Mouse (Mus musculus): Measurements from ENCODE around the gene Midn. TPM values are rescaled to one million over a fixed set of nuclear protein-coding genes. Genes with fewer than 3 reads are reported as not detected.

Gene Midn
- polyA plus RNA-seq, 1 experiment from 2014 or later, result 31.9 TPM

- H3K27ac ChIP-seq (ENCODE audit: low read depth, low read length), result no peak overlapping the region
- H3K4me1 ChIP-seq (ENCODE audit: control insufficient read depth, insufficient read depth, low read length), result peaks cover 5% of the 10 kb centered on the region; the same call in 1 of the 2 replicates
- H3K9ac ChIP-seq (ENCODE audit: low read depth, low read length), result no peak overlapping the region
- H3K4me3 ChIP-seq (ENCODE audit: low read depth, low read length), result no peak overlapping the region
- H3K4me2 ChIP-seq, result no peak overlapping the region
- no peaks in the 10 kb centered on the region for H3K36me3 ChIP-seq (ENCODE audit: control insufficient read depth, insufficient read depth, low read length)
- H3K9me3 ChIP-seq (replicated peaks; ENCODE audit: control insufficient read depth, low read length), result no peaks in the 10 kb centered on the region
- ATAC-seq (replicated peaks; ENCODE audit: insufficient number of reproducible peaks, low FRiP score, low TSS enrichment), result no peak
- 60% methylated on average over 6 of the region's 6 CpGs for WGBS (ENCODE audit: insufficient replicate concordance)
- H3K27me3 ChIP-seq (ENCODE audit: control insufficient read depth, insufficient read depth, low read length), result no peaks in the 10 kb centered on the region
Measured at GRCm38 (mm10) chr10:80107678-80108077, 40.4 kb upstream of the Midn start.

GRCm38 (mm10) chr10:80114341-80115284 is 33.5 kb upstream of the Midn start:
- Histone ChIP-seq H3K27me3 (ENCODE audit: control insufficient read depth, insufficient read depth, low read length) (no peaks in the 10 kb centered on the region), H3K4me1 (ENCODE audit: control insufficient read depth, insufficient read depth, low read length) (peaks cover 20% of the 10 kb centered on the region), H3K9me3 (replicated peaks; ENCODE audit: control insufficient read depth, low read length) (no peaks in the 10 kb centered on the region), H3K36me3 (ENCODE audit: control insufficient read depth, insufficient read depth, low read length) (0 out of 2 replicates have a peak, but pooled peaks cover 2% of the 10 kb centered on the region), H3K27ac (ENCODE audit: low read depth, low read length) (peak overlapping the region; percentile 90), H3K4me3 (ENCODE audit: low read depth, low read length) (peak overlapping the region; percentile 94), H3K4me2 (peak overlapping the region; percentile 73), H3K9ac (ENCODE audit: low read depth, low read length) (peak overlapping the region; percentile 85)
- 2% methylated on average over 27 of the region's 27 CpGs for WGBS (ENCODE audit: insufficient replicate concordance)
- no peak; the same call in 1 of the 2 replicates for ATAC-seq (replicated peaks; ENCODE audit: insufficient number of reproducible peaks, low FRiP score, low TSS enrichment)

- peak within 1 kb of the TSS; percentile 90 for H3K27ac ChIP-seq (ENCODE audit: low read depth, low read length)
- WGBS (ENCODE audit: insufficient replicate concordance), result under 1% methylated on average over 68 of the region's 70 CpGs
- ATAC-seq (replicated peaks; ENCODE audit: insufficient number of reproducible peaks, low FRiP score, low TSS enrichment), result peak; percentile 97
- H3K36me3 ChIP-seq (ENCODE audit: control insufficient read depth, insufficient read depth, low read length), result 0 out of 2 replicates have a peak, but pooled peaks cover 2% of the 10 kb centered on the region
- H3K4me1 ChIP-seq (ENCODE audit: control insufficient read depth, insufficient read depth, low read length), result peaks cover 24% of the 10 kb centered on the region
- H3K4me3 ChIP-seq (ENCODE audit: low read depth, low read length), result peak within 1 kb of the TSS; percentile 94
- peak within 1 kb of the TSS; percentile 94 for H3K9ac ChIP-seq (ENCODE audit: low read depth, low read length)
- no peaks in the 10 kb centered on the region for H3K9me3 ChIP-seq (replicated peaks; ENCODE audit: control insufficient read depth, low read length)
- H3K27me3 ChIP-seq (ENCODE audit: control insufficient read depth, insufficient read depth, low read length), result no peaks in the 10 kb centered on the region
- H3K4me2 ChIP-seq, result peak within 1 kb of the TSS; percentile 96
Measured at GRCm38 (mm10) chr10:80115290-80115943, 32.7 kb upstream of the Midn start, which contains the start of gene Stk11. Gene Stk11, plus strand, starts transcription at chr10:80115803.

- Histone ChIP-seq H3K27me3 (ENCODE audit: control insufficient read depth, insufficient read depth, low read length) (no peaks in the 10 kb centered on the region), H3K9ac (ENCODE audit: low read depth, low read length) (peak overlapping the region; percentile 94), H3K4me1 (ENCODE audit: control insufficient read depth, insufficient read depth, low read length) (peaks cover 24% of the 10 kb centered on the region), H3K4me3 (ENCODE audit: low read depth, low read length) (peak overlapping the region; percentile 94), H3K4me2 (peak overlapping the region; percentile 96), H3K9me3 (replicated peaks; ENCODE audit: control insufficient read depth, low read length) (no peaks in the 10 kb centered on the region), H3K27ac (ENCODE audit: low read depth, low read length) (peak overlapping the region; percentile 83), H3K36me3 (ENCODE audit: control insufficient read depth, insufficient read depth, low read length) (0 out of 2 replicates have a peak, but pooled peaks cover 2% of the 10 kb centered on the region)
- WGBS (ENCODE audit: insufficient replicate concordance), result under 1% methylated on average over 63 of the region's 63 CpGs
- ATAC-seq (replicated peaks; ENCODE audit: insufficient number of reproducible peaks, low FRiP score, low TSS enrichment), result no peak
Measured at GRCm38 (mm10) chr10:80115944-80116335, 32.1 kb upstream of the Midn start.

- H3K4me3 ChIP-seq (ENCODE audit: low read depth, low read length), result peak overlapping the region; percentile 94
- peak overlapping the region; percentile 96 for H3K4me2 ChIP-seq
- H3K9me3 ChIP-seq (replicated peaks; ENCODE audit: control insufficient read depth, low read length), result no peaks in the 10 kb centered on the region
- H3K27me3 ChIP-seq (ENCODE audit: control insufficient read depth, insufficient read depth, low read length), result no peaks in the 10 kb centered on the region
- 0 out of 2 replicates have a peak, but pooled peaks cover 2% of the 10 kb centered on the region for H3K36me3 ChIP-seq (ENCODE audit: control insufficient read depth, insufficient read depth, low read length)
- peak overlapping the region; percentile 73 for H3K27ac ChIP-seq (ENCODE audit: low read depth, low read length)
- no peak for ATAC-seq (replicated peaks; ENCODE audit: insufficient number of reproducible peaks, low FRiP score, low TSS enrichment)
- peak overlapping the region; percentile 94 for H3K9ac ChIP-seq (ENCODE audit: low read depth, low read length)
- WGBS (ENCODE audit: insufficient replicate concordance), result under 1% methylated on average over 27 of the region's 27 CpGs
- H3K4me1 ChIP-seq (ENCODE audit: control insufficient read depth, insufficient read depth, low read length), result peaks cover 24% of the 10 kb centered on the region
Measured at GRCm38 (mm10) chr10:80116563-80116926, 31.5 kb upstream of the Midn start.

GRCm38 (mm10) chr10:80116927-80117691 is 31.0 kb upstream of the Midn start:
- Histone ChIP-seq H3K4me3 (ENCODE audit: low read depth, low read length) (peak overlapping the region; percentile 94), H3K27ac (ENCODE audit: low read depth, low read length) (peak overlapping the region; percentile 73), H3K9ac (ENCODE audit: low read depth, low read length) (peak overlapping the region; percentile 94), H3K36me3 (ENCODE audit: control insufficient read depth, insufficient read depth, low read length) (peaks cover 7% of the 10 kb centered on the region; the same call in 1 of the 2 replicates), H3K9me3 (replicated peaks; ENCODE audit: control insufficient read depth, low read length) (no peaks in the 10 kb centered on the region), H3K4me2 (peak overlapping the region; percentile 96), H3K27me3 (ENCODE audit: control insufficient read depth, insufficient read depth, low read length) (no peaks in the 10 kb centered on the region), H3K4me1 (ENCODE audit: control insufficient read depth, insufficient read depth, low read length) (peaks cover 24% of the 10 kb centered on the region)
- WGBS (ENCODE audit: insufficient replicate concordance), result 3% methylated on average over 30 of the region's 30 CpGs
- no peak for ATAC-seq (replicated peaks; ENCODE audit: insufficient number of reproducible peaks, low FRiP score, low TSS enrichment)

GRCm38 (mm10) chr10:80117736-80118135 is 30.3 kb upstream of the Midn start:
- H3K27me3 ChIP-seq (ENCODE audit: control insufficient read depth, insufficient read depth, low read length), result no peaks in the 10 kb centered on the region
- H3K9me3 ChIP-seq (replicated peaks; ENCODE audit: control insufficient read depth, low read length), result no peaks in the 10 kb centered on the region
- peak overlapping the region; percentile 94 for H3K4me3 ChIP-seq (ENCODE audit: low read depth, low read length)
- H3K4me2 ChIP-seq, result peak overlapping the region; percentile 96
- peak overlapping the region; percentile 94 for H3K9ac ChIP-seq (ENCODE audit: low read depth, low read length)
- peak overlapping the region; percentile 73 for H3K27ac ChIP-seq (ENCODE audit: low read depth, low read length)
- ATAC-seq (replicated peaks; ENCODE audit: insufficient number of reproducible peaks, low FRiP score, low TSS enrichment), result no peak
- H3K36me3 ChIP-seq (ENCODE audit: control insufficient read depth, insufficient read depth, low read length), result peaks cover 8% of the 10 kb centered on the region; the same call in 1 of the 2 replicates
- H3K4me1 ChIP-seq (ENCODE audit: control insufficient read depth, insufficient read depth, low read length), result peaks cover 24% of the 10 kb centered on the region
- WGBS (ENCODE audit: insufficient replicate concordance), result 59% methylated on average over 1 of the region's 1 CpGs

GRCm38 (mm10) chr10:80118552-80118951 is 29.5 kb upstream of the Midn start:
- H3K27me3 ChIP-seq (ENCODE audit: control insufficient read depth, insufficient read depth, low read length), result no peaks in the 10 kb centered on the region
- peak overlapping the region; percentile 94; the same call in 1 of the 2 replicates for H3K4me3 ChIP-seq (ENCODE audit: low read depth, low read length)
- H3K27ac ChIP-seq (ENCODE audit: low read depth, low read length), result no peak overlapping the region
- H3K4me2 ChIP-seq, result peak overlapping the region; percentile 96
- H3K9ac ChIP-seq (ENCODE audit: low read depth, low read length), result peak overlapping the region; percentile 44
- ATAC-seq (replicated peaks; ENCODE audit: insufficient number of reproducible peaks, low FRiP score, low TSS enrichment), result no peak
- peaks cover 24% of the 10 kb centered on the region for H3K4me1 ChIP-seq (ENCODE audit: control insufficient read depth, insufficient read depth, low read length)
- H3K9me3 ChIP-seq (replicated peaks; ENCODE audit: control insufficient read depth, low read length), result no peaks in the 10 kb centered on the region
- WGBS (ENCODE audit: insufficient replicate concordance), result 90% methylated on average over 6 of the region's 6 CpGs
- peaks cover 8% of the 10 kb centered on the region; the same call in 1 of the 2 replicates for H3K36me3 ChIP-seq (ENCODE audit: control insufficient read depth, insufficient read depth, low read length)

Measured in heart, embryonic 11.5 days (tissue).